Mouse (Mus musculus): ENCODE data around the gene Mdga1.

Gene Mdga1

GRCm38 (mm10) chr17:29970037-29970555 lies at the start of gene Mdga1:
TSS of gene Mdga1 (minus strand) at chr17:29970087.
- no peak for DNase-seq (ENCODE audit: low spot score)

GRCm38 (mm10) chr17:30018927-30019610 lies 49.2 kb upstream of the Mdga1 start:
- DNase-seq (ENCODE audit: low spot score): no peak

- DNase-seq (ENCODE audit: low spot score): no peak
These were observed 44.8 kb upstream of the Mdga1 start for GRCm38 (mm10) chr17:30014660-30015059.

- DNase-seq (ENCODE audit: low spot score): no peak
These were observed 38.5 kb upstream of the Mdga1 start for GRCm38 (mm10) chr17:30008392-30008791.

- DNase-seq (ENCODE audit: low spot score): no peak
These were observed 38.0 kb upstream of the Mdga1 start for GRCm38 (mm10) chr17:30007883-30008282.

- DNase-seq (ENCODE audit: low spot score): no peak
These were observed 37.0 kb upstream of the Mdga1 start for GRCm38 (mm10) chr17:30006877-30007276.

- DNase-seq (ENCODE audit: low spot score): peak; percentile 35
These were observed 35.6 kb upstream of the Mdga1 start for GRCm38 (mm10) chr17:30005451-30005941.

GRCm38 (mm10) chr17:30005103-30005443 lies 35.2 kb upstream of the Mdga1 start:
- no peak for DNase-seq (ENCODE audit: low spot score)

GRCm38 (mm10) chr17:30004203-30005102 lies 34.6 kb upstream of the Mdga1 start, which contains the start of gene Zfand3:
TSS of gene Zfand3 (plus strand) at chr17:30004733.
- DNase-seq (ENCODE audit: low spot score): peak; percentile 95

- no peak for DNase-seq (ENCODE audit: low spot score)
These were observed 28.8 kb upstream of the Mdga1 start for GRCm38 (mm10) chr17:29998566-29999295.

- DNase-seq (ENCODE audit: low spot score): no peak
These were observed 27.8 kb upstream of the Mdga1 start for GRCm38 (mm10) chr17:29997726-29998125.

- DNase-seq (ENCODE audit: low spot score): no peak
These were observed 26.1 kb upstream of the Mdga1 start for GRCm38 (mm10) chr17:29995986-29996385.

- no peak for DNase-seq (ENCODE audit: low spot score)
These were observed 24.6 kb upstream of the Mdga1 start for GRCm38 (mm10) chr17:29994459-29994858.

GRCm38 (mm10) chr17:29994011-29994410 lies 24.1 kb upstream of the Mdga1 start:
- no peak for DNase-seq (ENCODE audit: low spot score)

GRCm38 (mm10) chr17:29993488-29993887 lies 23.6 kb upstream of the Mdga1 start:
- no peak for DNase-seq (ENCODE audit: low spot score)

- DNase-seq (ENCODE audit: low spot score): no peak
These were observed 21.0 kb upstream of the Mdga1 start for GRCm38 (mm10) chr17:29990845-29991244.

- DNase-seq (ENCODE audit: low spot score): no peak
These were observed 20.2 kb upstream of the Mdga1 start for GRCm38 (mm10) chr17:29990136-29990535.

- DNase-seq (ENCODE audit: low spot score): no peak
These were observed 19.8 kb upstream of the Mdga1 start for GRCm38 (mm10) chr17:29989653-29990052.

- no peak for DNase-seq (ENCODE audit: low spot score)
These were observed 18.3 kb upstream of the Mdga1 start for GRCm38 (mm10) chr17:29988141-29988540.

GRCm38 (mm10) chr17:29985534-29985933 lies 15.6 kb upstream of the Mdga1 start:
- DNase-seq (ENCODE audit: low spot score): no peak

- no peak for DNase-seq (ENCODE audit: low spot score)
These were observed 15.0 kb upstream of the Mdga1 start for GRCm38 (mm10) chr17:29984931-29985330.

GRCm38 (mm10) chr17:29983190-29983589 lies 13.3 kb upstream of the Mdga1 start:
- DNase-seq (ENCODE audit: low spot score): no peak

All from urinary bladder, postnatal 25 days (tissue).